In genomic region chr16:10656461-10656860, GRCm38 (mm10) we compare ENCODE assay signal across 12 mouse cellular contexts.
DNase-seq lines count a peak whose midpoint lies in the region; ATAC-seq and TF ChIP-seq lines count a peak whose summit lies in the region.
"Had no signal": no experiment of that assay in that cellular context is flagged by ENCODE, and none has a peak within 500 bp of the region (broad histone marks: within the 10 kb centered on the region; RNA-seq: fewer than 3 reads in every experiment).

No protein-coding gene starts in this region.

- H3K9me3 ChIP-seq in intestine, embryonic 16.5 days (ENCODE audit: control insufficient read depth, low read length), result no peaks in the 10 kb centered on the region
- H3K9me3 ChIP-seq: forebrain, embryonic 15.5 days had no signal

- H3K9ac ChIP-seq in intestine, embryonic 16.5 days (ENCODE audit: low read depth, low read length), result no peak overlapping the region
- H3K9ac ChIP-seq: forebrain, embryonic 15.5 days; liver, embryonic 14.5 days had no signal

- peak overlapping the region; percentile 35 for H3K4me2 ChIP-seq in intestine, embryonic 16.5 days (ENCODE audit: low read depth, low read length)
- H3K4me2 ChIP-seq: forebrain, embryonic 15.5 days had no signal

- H3K36me3 ChIP-seq in intestine, embryonic 16.5 days (ENCODE audit: control insufficient read depth, insufficient read depth, low read length), result no peaks in the 10 kb centered on the region
- no peaks in the 10 kb centered on the region for H3K36me3 ChIP-seq in thymus, adult 2 months (ENCODE audit: control insufficient read depth, insufficient read depth, low read length)
- H3K36me3 ChIP-seq: forebrain, embryonic 15.5 days had no signal

- ATAC-seq in CD4-positive, CD25-positive, alpha-beta regulatory T cell, adult 4 months, result peak; percentile 65
- peak; percentile 74 for ATAC-seq in intestine, embryonic 16.5 days
- ATAC-seq in granulocyte monocyte progenitor cell, adult 5-6 weeks (replicated peaks; ENCODE audit: poor library complexity, severe bottlenecking), result no peak
- ATAC-seq: forebrain, embryonic 15.5 days had no signal

- H3K27ac ChIP-seq in intestine, embryonic 16.5 days (ENCODE audit: low read length), result peak overlapping the region; percentile 85
- H3K27ac ChIP-seq in thymus, adult 2 months (ENCODE audit: control insufficient read depth, insufficient read depth, low read length), result no peak overlapping the region
- H3K27ac ChIP-seq: forebrain, embryonic 15.5 days; liver, embryonic 14.5 days had no signal

- peaks cover 27% of the 10 kb centered on the region for H3K4me1 ChIP-seq in intestine, embryonic 16.5 days (ENCODE audit: control insufficient read depth, insufficient read depth, low read length)
- peaks cover 15% of the 10 kb centered on the region for H3K4me1 ChIP-seq in thymus, adult 2 months (replicated peaks; ENCODE audit: control insufficient read depth, insufficient read depth, low read length)

- no peak for TF ChIP-seq POLR2A in thymus, adult 2 months (IDR thresholded peaks at IDR 0.05; ENCODE audit: control insufficient read depth, extremely low read depth, insufficient read depth, low read length, poor library complexity)

- no peak for TF ChIP-seq CTCF in thymus, adult 2 months (IDR thresholded peaks at IDR 0.05; ENCODE audit: borderline replicate concordance, control insufficient read depth, extremely low read depth, insufficient read depth, low read length, poor library complexity)

- H3K4me3 ChIP-seq in intestine, embryonic 16.5 days (ENCODE audit: low read length), result no peak overlapping the region
- no peak overlapping the region for H3K4me3 ChIP-seq in thymus, adult 2 months (ENCODE audit: control insufficient read depth, insufficient read depth, low read length)
- H3K4me3 ChIP-seq: forebrain, embryonic 15.5 days had no signal

- DNase-seq in kidney, adult 18-20 months, result peak; percentile 12
- DNase-seq in kidney, adult 11 months, result no peak
- peak; percentile 52 for DNase-seq in A20 (ENCODE audit: low read depth, low spot score)
- DNase-seq in thymus, adult 2 months, result no peak
- DNase-seq in gastrocnemius, adult 8-10 months (ENCODE audit: low spot score in 2 of 2), result no peak
- DNase-seq: cerebellum, adult 11-12 months; heart, adult 18-20 months had no signal

- WGBS in intestine, embryonic 16.5 days, result 28% methylated on average over 2 of the region's 2 CpGs
- WGBS in thymus, adult 2 months, result 83% methylated on average over 2 of the region's 2 CpGs

- no peaks in the 10 kb centered on the region for H3K27me3 ChIP-seq in intestine, embryonic 16.5 days (replicated peaks; ENCODE audit: control insufficient read depth, insufficient read depth, low read length)
- no peaks in the 10 kb centered on the region for H3K27me3 ChIP-seq in thymus, adult 2 months (ENCODE audit: control insufficient read depth, insufficient read depth, low read length)
- H3K27me3 ChIP-seq: forebrain, embryonic 15.5 days had no signal

Comparison
In these comparisons a context has a peak if more than half of its experiments do, and no peak if none do; other contexts are left out.
1. DNase-seq: peak in kidney, adult 18-20 months (single experiment) and A20 (single experiment); none in kidney, adult 11 months (single experiment), thymus, adult 2 months (single experiment) and gastrocnemius, adult 8-10 months (0 of 2).